Mouse (Mus musculus): ENCODE measurements around the gene Armh4.

DNA sequence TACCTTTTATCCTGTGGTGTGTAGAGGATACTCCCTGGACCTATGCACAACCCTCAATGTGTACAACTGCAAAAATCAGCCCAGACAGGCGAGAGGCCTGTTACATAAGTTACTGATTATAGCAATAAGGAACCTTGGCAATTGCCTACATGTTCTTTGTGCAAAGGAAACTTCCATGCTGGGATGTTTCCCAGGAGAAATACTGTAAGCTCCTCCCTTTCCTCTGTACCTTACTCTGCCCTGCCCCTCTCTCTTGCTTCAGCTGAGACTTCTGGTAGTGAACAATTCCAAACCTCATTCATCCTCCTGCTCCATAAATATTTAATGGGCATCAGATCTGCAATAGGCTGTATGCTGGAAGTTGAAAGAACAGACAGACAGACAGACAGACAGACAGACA, 145.8 kb downstream of the Armh4 start:
- TF ChIP-seq POLR2A (IDR thresholded peaks at IDR 0.05; ENCODE audit: insufficient read depth, low read depth, low read length), result no peak
- TF ChIP-seq CTCF (IDR thresholded peaks at IDR 0.05; ENCODE audit: insufficient read depth, low read depth, low read length), result no peak

Data from olfactory bulb, adult 2 months (tissue).